Comparison of ENCODE assay signal across 8 mouse cellular contexts in the genomic region with DNA sequence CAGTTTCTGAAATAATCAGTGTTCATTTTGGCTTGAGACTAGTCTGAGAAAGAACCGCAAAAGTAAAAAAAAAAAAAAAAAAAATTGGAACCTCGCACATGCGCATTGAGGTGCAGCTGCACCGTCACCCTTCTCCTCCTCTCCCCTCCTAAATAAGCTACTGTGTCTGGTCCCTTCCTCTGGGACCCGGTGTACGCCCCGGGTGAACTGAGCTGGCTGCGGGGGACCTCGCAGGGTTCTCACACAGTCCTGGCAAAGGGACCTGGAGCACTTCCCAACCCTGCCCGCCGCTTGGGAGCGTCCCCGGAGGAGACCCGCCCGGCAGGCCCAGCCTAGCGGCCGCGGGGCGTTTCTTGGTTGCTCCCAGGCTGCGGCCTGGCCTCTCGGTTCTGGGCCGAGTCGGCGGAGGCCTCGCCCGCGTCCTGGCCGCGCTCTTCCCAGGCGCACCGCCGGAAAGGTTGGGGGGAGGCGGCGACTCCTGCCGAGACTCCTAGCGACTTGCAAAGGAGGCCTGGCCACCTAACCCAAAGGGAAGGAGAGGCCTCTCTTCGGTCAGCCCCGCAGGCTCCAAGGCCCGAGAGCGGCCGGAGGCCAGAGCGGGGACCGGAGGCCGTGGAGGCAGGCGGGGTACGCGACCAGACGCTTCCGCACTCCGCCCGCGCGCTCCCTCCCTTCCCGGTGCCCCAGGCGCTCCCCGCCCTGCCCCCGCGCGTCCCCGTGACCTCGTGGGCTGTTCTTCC. TPM values are rescaled to one million over a fixed set of nuclear protein-coding genes. Genes with fewer than 3 reads are reported as not detected.
DNase-seq lines count a peak whose midpoint lies in the region; ATAC-seq and TF ChIP-seq lines count a peak whose summit lies in the region.

Spag6 (plus strand) TSS at position 162 of the 740 bp plus-strand sequence.

- under 1% methylated on average over 45 of the region's 61 CpGs for WGBS in forebrain, embryonic 14.5 days
- under 1% methylated on average over 45 of the region's 61 CpGs for WGBS in lung, postnatal 0 days

- H3K4me1 ChIP-seq in forebrain, embryonic 14.5 days (ENCODE audit: control insufficient read depth, insufficient read depth, low read length): peaks cover 8% of the 10 kb centered on the region
- peaks cover 18% of the 10 kb centered on the region for H3K4me1 ChIP-seq in lung, postnatal 0 days (ENCODE audit: insufficient read depth, low read depth, low read length)

- no peak within 1 kb of the TSS for H3K27ac ChIP-seq in forebrain, embryonic 14.5 days (ENCODE audit: low read depth, low read length)
- peak within 1 kb of the TSS; percentile 99 for H3K27ac ChIP-seq in layer of hippocampus, adult 2 months
- peak within 1 kb of the TSS; percentile 92 for H3K27ac ChIP-seq in lung, postnatal 0 days (ENCODE audit: low read length)

- TF ChIP-seq POLR2A in brain, embryonic 14.5 days (IDR thresholded peaks at IDR 0.05; ENCODE audit: borderline replicate concordance, extremely low read depth, insufficient read depth, insufficient read length, poor library complexity, severe bottlenecking): 0 out of 2 replicates have a peak, but pooled peaks have one; percentile 8

- H3K9me3 ChIP-seq in forebrain, embryonic 14.5 days (replicated peaks; ENCODE audit: control insufficient read depth, low read length): no peaks in the 10 kb centered on the region
- no peaks in the 10 kb centered on the region for H3K9me3 ChIP-seq in lung, postnatal 0 days (ENCODE audit: low read length)

- no peak for TF ChIP-seq EP300 in lung, postnatal 0 days (IDR thresholded peaks at IDR 0.05)

- intact Hi-C loops in heart, postnatal 36 days (cut with DNase I): loop anchor here (2.0 to 10.0 kb wide), 7 partner anchors 17 to 667 kb away; partner anchors contain the start of genes 4930426L09Rik, Bmi1, Dnajc1 and Pip4k2a

- ATAC-seq in forebrain, embryonic 14.5 days: peak; percentile 64
- peak; percentile 88 for ATAC-seq in lung, postnatal 0 days

- H3K27me3 ChIP-seq in forebrain, embryonic 14.5 days (replicated peaks; ENCODE audit: control insufficient read depth, insufficient read depth, low read length): peaks cover 58% of the 10 kb centered on the region
- H3K27me3 ChIP-seq in lung, postnatal 0 days (replicated peaks; ENCODE audit: insufficient read depth, low read length): peaks cover 62% of the 10 kb centered on the region

- H3K4me3 ChIP-seq in forebrain, embryonic 14.5 days (ENCODE audit: low read depth, low read length): peak within 1 kb of the TSS; percentile 51
- peak within 1 kb of the TSS; percentile 87 for H3K4me3 ChIP-seq in layer of hippocampus, adult 2 months
- H3K4me3 ChIP-seq in lung, postnatal 0 days (ENCODE audit: low read depth, low read length): peak within 1 kb of the TSS; percentile 67

- peak within 1 kb of the TSS; percentile 75 for H3K9ac ChIP-seq in forebrain, embryonic 14.5 days (ENCODE audit: low read length)
- peak within 1 kb of the TSS; percentile 98 for H3K9ac ChIP-seq in lung, postnatal 0 days (replicated peaks; ENCODE audit: low read depth)

- peak; percentile 87 for DNase-seq in ES-CJ7 (ENCODE audit: low read depth, low spot score)
- peak; percentile 84 for DNase-seq in brain, embryonic 14.5 days (ENCODE audit: low read depth)
- DNase-seq in forebrain, embryonic 14.5 days (ENCODE audit: low spot score): peak; percentile 71
- DNase-seq in heart, postnatal 36 days: peak; percentile 79 to 92
- DNase-seq in layer of hippocampus, adult 2 months (ENCODE audit: low spot score in 2 of 2): peak; percentile 39 to 58
- peak; percentile 87 for DNase-seq in lung, postnatal 0 days (ENCODE audit: low spot score)
- DNase-seq in ovary, adult 18-20 months (ENCODE audit: low spot score): peak; percentile 57
- DNase-seq in thymus, postnatal 4 days: peak; percentile 63

- no peak for TF ChIP-seq CTCF in brain, embryonic 14.5 days (IDR thresholded peaks at IDR 0.05; ENCODE audit: borderline replicate concordance, extremely low read depth, insufficient read depth, insufficient read length)
- TF ChIP-seq CTCF in layer of hippocampus, adult 2 months (conservative IDR thresholded peaks at IDR 0.05): no peak; the same call in 1 of the 2 replicates
- TF ChIP-seq CTCF in lung, postnatal 0 days (IDR thresholded peaks at IDR 0.05): no peak; the same call in 1 of the 2 replicates

- peak within 1 kb of the TSS; percentile 96 for H3K4me2 ChIP-seq in forebrain, embryonic 14.5 days (ENCODE audit: low read length)
- peak within 1 kb of the TSS; percentile 82 for H3K4me2 ChIP-seq in lung, postnatal 0 days (replicated peaks; ENCODE audit: low read depth, low read length)

- H3K36me3 ChIP-seq in forebrain, embryonic 14.5 days (ENCODE audit: control insufficient read depth, insufficient read depth, low read length): no peaks in the 10 kb centered on the region
- no peaks in the 10 kb centered on the region for H3K36me3 ChIP-seq in lung, postnatal 0 days (ENCODE audit: insufficient read depth, low read length)

RNA-seq across cellular contexts. Expression of gene Spag6, which starts in this region (rescaled TPM):
- polyA plus RNA-seq in brain, embryonic 14.5 days (2012; rRNA removed): 0.06 and 0.12 TPM in 2 replicates
- 0.09 and 0.18 TPM in 2 replicates for polyA plus RNA-seq in forebrain, embryonic 14.5 days (2014; fragmentation: Nextera tagmentation; extraction: Ambion mirVana)
- total RNA-seq in heart, postnatal 36 days (2021): under 1 TPM in 1 of 2 experiments, not detected in 1; 0.47 TPM
- 1 to 10 TPM; 3.8 to 7.2 TPM for total RNA-seq in layer of hippocampus, adult 2 months (2021)
- polyA plus RNA-seq in lung, postnatal 0 days (2015; fragmentation: Nextera tagmentation; extraction: Ambion mirVana): 0.07 and 0.42 TPM in 2 replicates

Comparison
In these comparisons a context has a peak if more than half of its experiments do, and no peak if none do; other contexts are left out.
1. Peak in DNase-seq in brain, embryonic 14.5 days; RNA of the gene not detected or under 1 TPM.
2. Peak in DNase-seq, ATAC-seq, H3K4me3 ChIP-seq, H3K9ac ChIP-seq and H3K4me2 ChIP-seq in forebrain, embryonic 14.5 days; RNA of the gene not detected or under 1 TPM.
3. Peak in DNase-seq in heart, postnatal 36 days; RNA of the gene not detected or under 1 TPM.
4. Peak in DNase-seq, ATAC-seq, H3K4me3 ChIP-seq, H3K27ac ChIP-seq, H3K9ac ChIP-seq and H3K4me2 ChIP-seq in lung, postnatal 0 days; RNA of the gene not detected or under 1 TPM.